In genomic region chr9:69764586-69765482, GRCm38 (mm10) we compare ENCODE assay signal across 13 mouse cellular contexts. TPM values are rescaled to one million over a fixed set of nuclear protein-coding genes. Genes with fewer than 3 reads are reported as not detected.
DNase-seq lines count a peak whose midpoint lies in the region; ATAC-seq and TF ChIP-seq lines count a peak whose summit lies in the region.
"Had no signal": no experiment of that assay in that cellular context is flagged by ENCODE, and none has a peak within 500 bp of the region (broad histone marks: within the 10 kb centered on the region; RNA-seq: fewer than 3 reads in every experiment).

No protein-coding gene starts in this region.

- H3K27ac ChIP-seq in heart, postnatal 0 days (ENCODE audit: low read depth): no peak overlapping the region
- H3K27ac ChIP-seq in heart, embryonic 10.5 days: no peak overlapping the region
- no peak overlapping the region for H3K27ac ChIP-seq in hindbrain, embryonic 13.5 days
- peak overlapping the region; percentile 43; the same call in 1 of the 2 replicates for H3K27ac ChIP-seq in midbrain, postnatal 0 days (ENCODE audit: low read depth, low read length)

- H3K9ac ChIP-seq in heart, postnatal 0 days (replicated peaks; ENCODE audit: low read depth, low read length): no peak overlapping the region
- H3K9ac ChIP-seq in hindbrain, embryonic 13.5 days: no peak overlapping the region; the same call in 1 of the 2 replicates
- no peak overlapping the region for H3K9ac ChIP-seq in midbrain, postnatal 0 days (replicated peaks; ENCODE audit: low read length, poor library complexity, severe bottlenecking)

- TF ChIP-seq EP300 in heart, postnatal 0 days (IDR thresholded peaks at IDR 0.05; ENCODE audit: low read depth): no peak

- no peak overlapping the region for H3K4me2 ChIP-seq in heart, postnatal 0 days (ENCODE audit: low read depth, low read length)
- peak overlapping the region; percentile 52 for H3K4me2 ChIP-seq in hindbrain, embryonic 13.5 days
- H3K4me2 ChIP-seq in midbrain, postnatal 0 days (ENCODE audit: low read depth, low read length, poor library complexity, severe bottlenecking): peak overlapping the region; percentile 46
- H3K4me2 ChIP-seq: liver, embryonic 11.5 days had no signal

- no peaks in the 10 kb centered on the region for H3K4me1 ChIP-seq in heart, postnatal 0 days (ENCODE audit: control insufficient read depth, insufficient read depth)
- H3K4me1 ChIP-seq in heart, embryonic 10.5 days: peaks cover 17% of the 10 kb centered on the region
- peaks cover 56% of the 10 kb centered on the region for H3K4me1 ChIP-seq in hindbrain, embryonic 13.5 days (replicated peaks)
- no peaks in the 10 kb centered on the region for H3K4me1 ChIP-seq in midbrain, postnatal 0 days (ENCODE audit: insufficient read depth, low read length)

- H3K9me3 ChIP-seq in heart, postnatal 0 days (replicated peaks; ENCODE audit: control insufficient read depth, low read length): no peaks in the 10 kb centered on the region
- H3K9me3 ChIP-seq in heart, embryonic 10.5 days: no peaks in the 10 kb centered on the region
- H3K9me3 ChIP-seq in hindbrain, embryonic 13.5 days: no peaks in the 10 kb centered on the region
- H3K9me3 ChIP-seq in midbrain, postnatal 0 days (ENCODE audit: low read length): no peaks in the 10 kb centered on the region

- ATAC-seq in heart, postnatal 0 days (ENCODE audit: insufficient read depth, low read depth): no peak
- no peak for ATAC-seq in hindbrain, embryonic 13.5 days (ENCODE audit: low FRiP score)
- no peak for ATAC-seq in midbrain, postnatal 0 days (ENCODE audit: low FRiP score)

- WGBS in heart, postnatal 0 days: 1% methylated on average over 42 of the region's 42 CpGs
- under 1% methylated on average over 42 of the region's 42 CpGs for WGBS in heart, embryonic 10.5 days
- WGBS in hindbrain, embryonic 13.5 days: 1% methylated on average over 42 of the region's 42 CpGs
- 2% methylated on average over 42 of the region's 42 CpGs for WGBS in midbrain, postnatal 0 days

- H3K27me3 ChIP-seq in heart, postnatal 0 days (ENCODE audit: control insufficient read depth, insufficient read depth, low read length): peaks cover 99% of the 10 kb centered on the region
- H3K27me3 ChIP-seq in heart, embryonic 10.5 days (ENCODE audit: insufficient read depth, poor library complexity, severe bottlenecking): peaks cover 99% of the 10 kb centered on the region
- peaks cover 97% of the 10 kb centered on the region for H3K27me3 ChIP-seq in hindbrain, embryonic 13.5 days
- peaks cover 54% of the 10 kb centered on the region for H3K27me3 ChIP-seq in midbrain, postnatal 0 days (ENCODE audit: insufficient read depth, low read length)

- no peak for TF ChIP-seq CTCF in heart, postnatal 0 days (IDR thresholded peaks at IDR 0.05; ENCODE audit: low read depth)
- no peak for TF ChIP-seq CTCF in midbrain, postnatal 0 days (IDR thresholded peaks at IDR 0.05)

- H3K4me3 ChIP-seq in heart, postnatal 0 days (ENCODE audit: low read depth, low read length): 0 out of 2 replicates have a peak overlapping the region, but pooled peaks have one; percentile 15
- no peak overlapping the region for H3K4me3 ChIP-seq in heart, embryonic 10.5 days
- H3K4me3 ChIP-seq in hindbrain, embryonic 13.5 days: peak overlapping the region; percentile 9
- 0 out of 2 replicates have a peak overlapping the region, but pooled peaks have one; percentile 9 for H3K4me3 ChIP-seq in midbrain, postnatal 0 days (ENCODE audit: low read depth, low read length)

- DNase-seq in heart, postnatal 0 days (ENCODE audit: low spot score): no peak
- DNase-seq in heart, embryonic 10.5 days (ENCODE audit: low spot score): no peak
- peak; percentile 29 for DNase-seq in ZHBTc4 (ENCODE audit: low read depth, low spot score)
- no peak for DNase-seq in midbrain, postnatal 0 days (ENCODE audit: low spot score)
- no peak for DNase-seq in cerebellum, adult 9-10 months
- no peak for DNase-seq in cerebellum, adult 18-20 months
- DNase-seq in adrenal gland, postnatal 10 days: no peak
- DNase-seq: cerebellum, adult 11 months had no signal

- H3K36me3 ChIP-seq in heart, postnatal 0 days (replicated peaks; ENCODE audit: control insufficient read depth, insufficient read depth, low read length): no peaks in the 10 kb centered on the region
- H3K36me3 ChIP-seq in heart, embryonic 10.5 days: no peaks in the 10 kb centered on the region
- no peaks in the 10 kb centered on the region for H3K36me3 ChIP-seq in hindbrain, embryonic 13.5 days
- H3K36me3 ChIP-seq in midbrain, postnatal 0 days (ENCODE audit: insufficient read depth, low read length): no peaks in the 10 kb centered on the region

RNA-seq across cellular contexts. Expression of gene Foxb1, which starts 4.1 kb away (rescaled TPM):
- not detected in 2 replicates for total RNA-seq in heart, postnatal 0 days (2014; rRNA removed; ENCODE audit: low replicate concordance)
- not detected in 2 replicates for polyA plus RNA-seq in heart, postnatal 0 days (2015; fragmentation: Nextera tagmentation; extraction: Ambion mirVana)
- not detected in 2 replicates for polyA plus RNA-seq in heart, embryonic 10.5 days (2016; fragmentation: Nextera tagmentation; extraction: Ambion mirVana)
- 8.5 and 10.5 TPM in 2 replicates for polyA plus RNA-seq in hindbrain, embryonic 13.5 days (2015; fragmentation: Nextera tagmentation; extraction: Ambion mirVana)
- total RNA-seq in midbrain, postnatal 0 days (2014; rRNA removed): 18.0 and 18.1 TPM in 2 replicates
- 16.5 and 18.5 TPM in 2 replicates for polyA plus RNA-seq in midbrain, postnatal 0 days (2015; fragmentation: Nextera tagmentation; extraction: Ambion mirVana)
- total RNA-seq in adrenal gland, postnatal 10 days (2021): not detected
- polyA plus RNA-seq: gonadal fat pad, adult 2 months; large intestine, adult 2 months; liver, embryonic 11.5 days; testis, adult 2 months had no signal
